Mouse (Mus musculus): Measurements from ENCODE around the gene Cxcl5. TPM values are rescaled to one million over a fixed set of nuclear protein-coding genes. Genes with fewer than 3 reads are reported as not detected.

Gene Cxcl5
- polyA plus RNA-seq, 1 experiment from 2014 or later, result 0.10 TPM

GRCm38 (mm10) chr5:90763912-90764665 lies 4.9 kb downstream of the Cxcl5 start:
- ATAC-seq (replicated peaks), result no peak

GRCm38 (mm10) chr5:90765821-90766606 lies 6.9 kb downstream of the Cxcl5 start:
- Histone ChIP-seq H3K9ac (replicated peaks) (no peak overlapping the region), H3K27ac (replicated peaks) (no peak overlapping the region), H3K4me2 (replicated peaks) (no peak overlapping the region), H3K9me3 (no peaks in the 10 kb centered on the region), H3K4me1 (no peaks in the 10 kb centered on the region), H3K36me3 (no peaks in the 10 kb centered on the region), H3K4me3 (no peak overlapping the region), H3K27me3 (no peaks in the 10 kb centered on the region)
- WGBS, result 86% methylated on average over 8 of the region's 8 CpGs
- ATAC-seq (replicated peaks), result no peak

More at GRCm38 (mm10) chr5:90763912-90764665, 4.9 kb downstream of the Cxcl5 start:
- Histone ChIP-seq H3K27ac (replicated peaks) (no peak overlapping the region), H3K9me3 (no peaks in the 10 kb centered on the region), H3K36me3 (no peaks in the 10 kb centered on the region), H3K27me3 (no peaks in the 10 kb centered on the region), H3K4me3 (no peak overlapping the region), H3K4me2 (replicated peaks) (no peak overlapping the region), H3K4me1 (peaks cover 4% of the 10 kb centered on the region), H3K9ac (replicated peaks) (no peak overlapping the region)
- WGBS, result 81% methylated on average over 12 of the region's 12 CpGs

GRCm38 (mm10) chr5:90768218-90768617 lies 9.1 kb downstream of the Cxcl5 start, which contains the start of gene Ppbp:
TSS of gene Ppbp (plus strand) at chr5:90768518.
- Histone ChIP-seq H3K36me3 (no peaks in the 10 kb centered on the region), H3K4me3 (no peak within 1 kb of the TSS), H3K27me3 (no peaks in the 10 kb centered on the region), H3K4me1 (no peaks in the 10 kb centered on the region), H3K4me2 (replicated peaks) (no peak within 1 kb of the TSS), H3K9ac (replicated peaks) (no peak within 1 kb of the TSS), H3K27ac (replicated peaks) (no peak within 1 kb of the TSS), H3K9me3 (no peaks in the 10 kb centered on the region)
- WGBS, result 71% methylated on average over 3 of the region's 3 CpGs
- ATAC-seq (replicated peaks), result no peak

- H3K36me3 ChIP-seq, result no peaks in the 10 kb centered on the region
- H3K27ac ChIP-seq (replicated peaks), result no peak overlapping the region
- no peaks in the 10 kb centered on the region for H3K9me3 ChIP-seq
- H3K27me3 ChIP-seq, result no peaks in the 10 kb centered on the region
- H3K4me1 ChIP-seq, result no peaks in the 10 kb centered on the region
- WGBS, result 71% methylated on average over 3 of the region's 3 CpGs
- no peak overlapping the region for H3K4me2 ChIP-seq (replicated peaks)
- no peak for ATAC-seq (replicated peaks)
- H3K9ac ChIP-seq (replicated peaks), result no peak overlapping the region
- no peak overlapping the region for H3K4me3 ChIP-seq
Measured at GRCm38 (mm10) chr5:90771369-90771768, 12.2 kb downstream of the Cxcl5 start.

GRCm38 (mm10) chr5:90771880-90772653 lies 12.9 kb downstream of the Cxcl5 start, which contains the start of gene Pf4:
TSS of gene Pf4 (plus strand) at chr5:90772435.
- Histone ChIP-seq H3K9me3 (no peaks in the 10 kb centered on the region), H3K4me2 (replicated peaks) (no peak within 1 kb of the TSS), H3K27ac (replicated peaks) (no peak within 1 kb of the TSS), H3K27me3 (no peaks in the 10 kb centered on the region), H3K4me1 (no peaks in the 10 kb centered on the region), H3K4me3 (no peak within 1 kb of the TSS), H3K36me3 (no peaks in the 10 kb centered on the region), H3K9ac (replicated peaks) (no peak within 1 kb of the TSS)
- WGBS, result 91% methylated on average over 16 of the region's 16 CpGs
- ATAC-seq (replicated peaks), result no peak

- Histone ChIP-seq H3K4me2 (replicated peaks) (no peak overlapping the region), H3K27ac (replicated peaks) (no peak overlapping the region), H3K36me3 (no peaks in the 10 kb centered on the region), H3K4me1 (no peaks in the 10 kb centered on the region), H3K9me3 (no peaks in the 10 kb centered on the region), H3K9ac (replicated peaks) (no peak overlapping the region), H3K27me3 (no peaks in the 10 kb centered on the region), H3K4me3 (no peak overlapping the region)
- 91% methylated on average over 5 of the region's 5 CpGs for WGBS
- no peak for ATAC-seq (replicated peaks)
Measured at GRCm38 (mm10) chr5:90775562-90775961, 16.4 kb downstream of the Cxcl5 start.

- Histone ChIP-seq H3K27me3 (no peaks in the 10 kb centered on the region), H3K27ac (replicated peaks) (no peak overlapping the region), H3K9me3 (no peaks in the 10 kb centered on the region), H3K36me3 (no peaks in the 10 kb centered on the region), H3K4me2 (replicated peaks) (no peak overlapping the region), H3K4me1 (no peaks in the 10 kb centered on the region), H3K9ac (replicated peaks) (no peak overlapping the region), H3K4me3 (no peak overlapping the region)
- WGBS, result 57% methylated on average over 10 of the region's 10 CpGs
- no peak for ATAC-seq (replicated peaks)
Measured at GRCm38 (mm10) chr5:90777621-90778020, 18.5 kb downstream of the Cxcl5 start.

- Histone ChIP-seq H3K9ac (replicated peaks) (no peak overlapping the region), H3K36me3 (no peaks in the 10 kb centered on the region), H3K27ac (replicated peaks) (no peak overlapping the region), H3K4me3 (no peak overlapping the region), H3K9me3 (no peaks in the 10 kb centered on the region), H3K27me3 (no peaks in the 10 kb centered on the region), H3K4me1 (no peaks in the 10 kb centered on the region), H3K4me2 (replicated peaks) (no peak overlapping the region)
- WGBS, result 85% methylated on average over 6 of the region's 6 CpGs
- ATAC-seq (replicated peaks), result no peak
Measured at GRCm38 (mm10) chr5:90778856-90779255, 19.7 kb downstream of the Cxcl5 start.

- H3K36me3 ChIP-seq, result no peaks in the 10 kb centered on the region
- no peaks in the 10 kb centered on the region for H3K27me3 ChIP-seq
- H3K4me3 ChIP-seq, result no peak overlapping the region
- H3K4me2 ChIP-seq (replicated peaks), result no peak overlapping the region
- H3K9ac ChIP-seq (replicated peaks), result no peak overlapping the region
- H3K27ac ChIP-seq (replicated peaks), result no peak overlapping the region
- no peaks in the 10 kb centered on the region for H3K9me3 ChIP-seq
- 87% methylated on average over 3 of the region's 3 CpGs for WGBS
- ATAC-seq (replicated peaks), result no peak
- H3K4me1 ChIP-seq, result 0 out of 2 replicates have a peak, but pooled peaks cover 3% of the 10 kb centered on the region
Measured at GRCm38 (mm10) chr5:90783697-90784096, 24.5 kb downstream of the Cxcl5 start.

- peak within 1 kb of the TSS; percentile 26 for H3K4me3 ChIP-seq
- peak; percentile 85 for ATAC-seq (replicated peaks)
- 16% methylated on average over 26 of the region's 26 CpGs for WGBS
- no peak within 1 kb of the TSS for H3K27ac ChIP-seq (replicated peaks)
- H3K9ac ChIP-seq (replicated peaks), result no peak within 1 kb of the TSS
- H3K36me3 ChIP-seq, result no peaks in the 10 kb centered on the region
- H3K27me3 ChIP-seq, result no peaks in the 10 kb centered on the region
- H3K4me1 ChIP-seq, result 0 out of 2 replicates have a peak, but pooled peaks cover 3% of the 10 kb centered on the region
- no peaks in the 10 kb centered on the region for H3K9me3 ChIP-seq
- H3K4me2 ChIP-seq (replicated peaks), result peak within 1 kb of the TSS; percentile 45
Measured at GRCm38 (mm10) chr5:90785659-90786588, 26.8 kb downstream of the Cxcl5 start, which contains the start of gene Cxcl3. TSS of gene Cxcl3 (plus strand) at chr5:90786103.

- no peak for ATAC-seq (replicated peaks)
- 75% methylated on average over 4 of the region's 4 CpGs for WGBS
- no peak overlapping the region for H3K4me2 ChIP-seq (replicated peaks)
Measured at GRCm38 (mm10) chr5:90788114-90788513, 29.0 kb downstream of the Cxcl5 start.

More at GRCm38 (mm10) chr5:90788114-90788513, 29.0 kb downstream of the Cxcl5 start:
- Histone ChIP-seq H3K4me3 (no peak overlapping the region), H3K9me3 (no peaks in the 10 kb centered on the region), H3K27ac (replicated peaks) (no peak overlapping the region), H3K36me3 (no peaks in the 10 kb centered on the region), H3K27me3 (no peaks in the 10 kb centered on the region), H3K9ac (replicated peaks) (no peak overlapping the region), H3K4me1 (0 out of 2 replicates have a peak, but pooled peaks cover 3% of the 10 kb centered on the region)
